Mouse (Mus musculus) kidney, postnatal 10 days (tissue): ENCODE results near the gene Dnah14.

ENCODE experiments used
- DNase-seq: peaks from one replicate; pipeline ENCODE4 v3.0.0; 2021; ENCODE audit warnings: mixed read lengths

Dnah14 gene

GRCm38 (mm10) chr1:181856329-181856728 is 280.0 kb downstream of the Dnah14 start:
- no peak for DNase-seq

DNA sequence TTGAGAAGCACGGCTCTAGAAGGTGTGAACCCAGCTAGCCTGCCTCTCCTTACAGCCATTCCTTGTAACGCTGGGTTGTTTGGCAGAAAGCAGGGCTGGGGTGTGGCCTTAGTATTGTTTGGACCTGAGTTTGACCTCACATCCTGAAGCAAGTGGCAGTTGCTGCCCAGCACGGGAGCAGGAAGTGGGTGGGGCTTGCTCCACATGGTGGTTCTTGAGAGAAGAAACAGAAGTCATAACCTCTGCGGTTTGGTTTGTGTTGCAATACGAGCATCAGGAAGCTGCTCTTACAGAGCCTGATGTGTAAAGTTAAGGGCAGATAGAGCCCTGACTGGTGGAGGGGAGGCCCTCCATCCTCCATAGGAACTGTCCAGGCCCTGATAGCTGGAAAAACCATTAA is 284.3 kb downstream of the Dnah14 start:
- DNase-seq: peak; percentile 89

DNA sequence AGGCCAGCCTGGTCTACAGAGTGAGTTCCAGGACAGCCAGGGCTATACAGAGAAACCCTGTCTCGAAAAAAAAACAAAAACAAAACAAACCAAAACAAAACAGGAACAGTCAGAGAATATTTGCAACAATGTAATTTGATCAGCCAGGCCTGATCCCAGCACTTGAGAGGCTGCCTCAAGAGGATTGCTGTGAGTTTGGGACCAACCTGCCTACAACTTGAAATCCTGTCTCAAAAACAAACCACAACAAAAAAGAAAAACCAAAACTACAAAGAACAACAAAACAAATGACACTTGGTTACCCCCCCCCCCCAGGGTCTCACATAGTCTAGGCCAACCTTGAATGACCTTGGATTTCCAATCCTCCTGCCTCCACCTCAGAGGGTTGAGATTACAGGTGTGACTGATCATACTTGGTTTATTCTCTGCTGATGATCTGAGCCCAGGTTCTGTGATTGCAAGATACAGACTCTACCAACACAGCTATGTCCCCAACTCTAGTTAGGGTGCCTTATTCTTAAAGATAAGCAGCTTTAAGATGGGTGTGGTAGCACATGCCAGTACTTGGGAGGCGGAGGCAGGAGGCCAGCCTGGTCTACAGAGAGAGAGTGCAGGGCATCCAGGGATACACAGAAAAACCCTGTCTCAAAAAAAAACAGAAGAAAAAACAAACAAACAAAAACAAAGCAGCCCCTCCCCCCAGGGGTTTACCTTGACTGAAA is 285.0 kb downstream of the Dnah14 start:
- DNase-seq: no peak

GRCm38 (mm10) chr1:181862676-181863374 is 286.5 kb downstream of the Dnah14 start:
- no peak for DNase-seq

- DNase-seq: no peak
Observed at GRCm38 (mm10) chr1:181863431-181863830, 287.1 kb downstream of the Dnah14 start.
